Mouse (Mus musculus) lung, postnatal 0 days (tissue): Measurements from ENCODE around the gene Ctsw. TPM values are rescaled to one million over a fixed set of nuclear protein-coding genes. Genes with fewer than 3 reads are reported as not detected.

Experiments
- ATAC-seq: fragments of 200-750 bp; cut with Nextera tagmentation; 2 replicates; pipeline ENCODE4 v1.8.0; 2017; ENCODE audit warnings: moderate library complexity
- DNase-seq: peaks from one replicate; pipeline ENCODE4 v3.0.0-alpha.2; 2016; ENCODE audit warnings: low spot score
- H3K27ac ChIP-seq: fragments of 300-500 bp; sonication (generic); 2 replicates; pipeline ENCODE4 v1.5.1; 2014; ENCODE audit warnings: antibody characterized with exemption, mild to moderate bottlenecking, low read length, mixed read lengths
- H3K27me3 ChIP-seq: fragments of 300-500 bp; sonication (generic); replicated peaks from 2 replicates; pipeline ENCODE4 v1.6.1; 2014; ENCODE audit warnings: low read length, mixed read lengths; ENCODE audit not compliant: insufficient read depth
- H3K36me3 ChIP-seq: fragments of 300-500 bp; sonication (generic); 2 replicates; pipeline ENCODE4 v1.6.1; 2014; ENCODE audit warnings: low read length, mixed read lengths; ENCODE audit not compliant: insufficient read depth
- H3K4me1 ChIP-seq: fragments of 300-500 bp; sonication (generic); 2 replicates; pipeline ENCODE4 v1.6.1; 2014; ENCODE audit warnings: antibody characterized with exemption, low read depth, low read length, mixed read lengths; ENCODE audit not compliant: insufficient read depth
- H3K4me2 ChIP-seq: fragments of 300-500 bp; sonication (generic); replicated peaks from 2 replicates; pipeline ENCODE4 v1.6.1; 2014; ENCODE audit warnings: low read depth, mild to moderate bottlenecking, low read length, moderate library complexity, mixed read lengths
- H3K4me3 ChIP-seq: fragments of 300-500 bp; sonication (generic); 2 replicates; pipeline ENCODE4 v1.5.1; 2014; ENCODE audit warnings: low read depth, low read length
- H3K9ac ChIP-seq: fragments of 300-500 bp; sonication (generic); replicated peaks from 2 replicates; pipeline ENCODE4 v1.6.1; 2014; ENCODE audit warnings: low read depth, mild to moderate bottlenecking
- H3K9me3 ChIP-seq: fragments of 300-500 bp; sonication (generic); 2 replicates; pipeline ENCODE4 v1.6.1; 2016; ENCODE audit warnings: low read length, mixed read lengths
- CTCF ChIP-seq: IDR thresholded peaks from 2 replicates; pipeline ENCODE4 v1.5.1; 2016; ENCODE audit warnings: antibody characterized with exemption, mild to moderate bottlenecking
- EP300 ChIP-seq: IDR thresholded peaks from 2 replicates; pipeline ENCODE4 v1.6.1; 2016; ENCODE audit warnings: antibody characterized with exemption, mild to moderate bottlenecking, control low read depth
- WGBS: fragments of 180-500 bp; shearing (Covaris S2); extraction: QIAGEN DNeasy Blood & Tissue Kit; methylation state at CpG from one replicate; pipeline ENCODE4 v1.1.7; 2014; 5-methylcytosine and 5-hydroxymethylcytosine counted together
- polyA plus RNA-seq: library from polyadenylated mRNA; unstranded; fragments of >200 nt; fragmentation: Nextera tagmentation; extraction: Ambion mirVana; gene quantifications from 2 replicates; pipeline ENCODE4 v1.2.1, GENCODE M21; 2015

Gene Ctsw
- polyA plus RNA-seq, 1 experiment from 2014 or later, result 2.6 TPM

DNA sequence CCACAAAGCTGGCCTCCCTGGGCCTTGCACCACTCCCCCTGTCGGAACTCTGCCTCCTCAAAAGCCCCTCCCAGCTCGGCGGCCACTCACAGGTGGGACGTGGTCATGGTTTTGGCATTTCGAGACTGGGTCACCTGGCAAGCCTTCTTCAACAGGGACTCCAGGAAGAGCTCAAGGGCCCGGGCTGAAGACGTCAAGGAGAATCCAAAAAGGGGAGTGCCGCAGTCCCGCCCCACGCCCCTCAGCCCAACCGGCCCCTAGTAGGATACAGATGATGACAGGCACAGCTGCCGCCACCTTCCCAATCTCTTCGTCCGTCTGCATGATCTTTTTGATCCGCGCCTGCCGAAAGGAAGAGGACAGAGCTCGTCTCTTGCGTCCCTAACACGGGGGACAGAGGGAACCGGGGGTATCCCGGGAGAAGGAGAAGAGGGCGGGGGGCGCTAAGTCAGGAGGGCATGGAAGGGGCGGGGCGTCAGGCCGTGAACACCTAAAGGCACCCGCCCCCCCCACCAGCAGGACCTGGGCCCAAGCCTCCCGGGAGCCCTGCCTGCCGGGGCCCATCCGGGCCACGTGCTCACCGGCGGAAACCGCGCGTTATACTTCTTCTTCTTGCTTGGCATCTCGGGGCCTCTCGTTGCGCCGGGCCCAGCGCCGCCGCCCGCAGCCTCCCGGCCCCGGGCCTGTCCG, 44.1 kb downstream of the Ctsw start:
- no peaks in the 10 kb centered on the region for H3K27me3 ChIP-seq
- peak overlapping the region; percentile 98 for H3K27ac ChIP-seq
- peak; percentile 96 for DNase-seq
- H3K9ac ChIP-seq, result peak overlapping the region; percentile 89
- peak overlapping the region; percentile 92 for H3K4me3 ChIP-seq
- peak overlapping the region; percentile 74 for H3K4me2 ChIP-seq
- TF ChIP-seq EP300, result peak; percentile 33; the same call in 1 of the 2 replicates
- TF ChIP-seq CTCF, result peak; percentile 45
- H3K9me3 ChIP-seq, result no peaks in the 10 kb centered on the region
- 3% methylated on average over 27 of the region's 48 CpGs for WGBS
- peaks cover 25% of the 10 kb centered on the region for H3K4me1 ChIP-seq
- H3K36me3 ChIP-seq, result peaks cover 15% of the 10 kb centered on the region; the same call in 1 of the 2 replicates
- ATAC-seq, result peak; percentile 80

DNA sequence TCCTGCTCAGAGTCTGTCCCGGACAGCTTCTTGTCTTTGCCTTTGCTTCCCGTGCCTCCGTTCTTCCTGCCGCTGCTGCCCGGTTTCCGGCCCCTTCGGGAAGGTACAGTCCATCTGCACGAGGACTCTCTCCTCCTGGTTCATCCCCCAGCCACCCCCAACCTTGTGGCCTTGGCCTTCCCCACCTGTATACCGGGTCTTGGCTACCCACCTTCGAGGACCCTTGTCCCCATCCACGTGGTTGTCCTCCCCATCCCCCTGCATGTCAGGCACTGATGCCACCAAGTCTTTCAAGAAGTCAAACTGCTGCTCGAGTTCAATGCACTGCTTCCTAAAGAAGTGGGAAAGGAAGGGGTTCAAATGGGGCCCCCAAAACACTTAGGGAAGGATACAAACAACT, 44.7 kb downstream of the Ctsw start:
- Histone ChIP-seq H3K27ac (peak overlapping the region; percentile 98), H3K9ac (peak overlapping the region; percentile 89), H3K9me3 (no peaks in the 10 kb centered on the region), H3K4me1 (peaks cover 25% of the 10 kb centered on the region), H3K27me3 (no peaks in the 10 kb centered on the region), H3K36me3 (peaks cover 15% of the 10 kb centered on the region; the same call in 1 of the 2 replicates), H3K4me2 (peak overlapping the region; percentile 74), H3K4me3 (peak overlapping the region; percentile 92)
- TF ChIP-seq CTCF, result no peak
- ATAC-seq (no peak), DNase-seq (no peak)
- 37% methylated on average over 12 of the region's 12 CpGs for WGBS

DNA sequence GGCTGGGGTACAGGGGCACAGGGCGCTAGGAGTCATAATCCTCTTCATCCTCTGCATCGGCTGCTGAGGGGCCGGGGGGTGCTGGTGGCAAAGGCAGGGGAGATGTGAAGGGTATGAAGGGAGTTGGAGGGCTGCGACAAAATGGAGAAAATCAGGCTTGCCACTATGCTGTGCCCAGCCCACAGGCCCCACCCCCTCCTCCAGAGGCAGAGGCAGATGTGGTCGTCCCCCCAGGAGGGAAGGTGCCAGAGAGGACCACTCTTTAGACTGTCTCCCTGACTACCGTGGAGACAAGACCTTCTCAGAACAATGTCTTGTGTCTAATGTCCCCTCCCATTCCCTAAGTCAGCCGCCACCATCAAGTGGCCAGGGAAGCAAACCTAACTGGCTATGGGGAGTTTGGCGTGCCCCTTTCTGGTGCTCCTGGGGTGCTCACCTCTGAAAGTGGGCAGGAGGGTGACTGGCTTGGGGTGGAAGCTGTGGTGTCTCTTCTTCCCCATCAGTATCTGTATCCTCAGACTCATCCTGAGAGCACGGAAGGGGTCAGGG, 45.3 kb downstream of the Ctsw start:
- peak overlapping the region; percentile 98 for H3K27ac ChIP-seq

DNA sequence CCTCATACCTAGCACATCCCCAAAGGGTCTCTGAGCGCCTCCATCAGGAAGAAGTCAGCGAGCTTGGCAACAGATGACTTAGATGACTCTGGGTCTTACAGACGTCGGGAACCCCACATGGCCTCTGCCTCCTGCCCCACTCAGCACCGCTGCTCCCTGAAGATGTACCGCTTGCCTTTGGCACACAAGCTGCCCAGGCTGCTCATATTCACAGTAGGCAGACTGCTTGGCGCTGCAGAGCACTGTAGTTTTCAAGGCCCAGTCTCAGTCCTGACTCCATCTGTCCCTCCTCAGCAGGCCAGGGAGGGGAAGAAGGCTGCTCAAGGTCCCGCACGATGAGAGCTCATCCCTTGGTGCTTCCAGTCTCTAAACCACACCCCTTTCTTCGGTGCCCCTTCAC, 46.0 kb downstream of the Ctsw start:
- no peak for TF ChIP-seq CTCF
- no peak for TF ChIP-seq EP300
- peaks cover 21% of the 10 kb centered on the region; the same call in 1 of the 2 replicates for H3K36me3 ChIP-seq
- WGBS, result 86% methylated on average over 10 of the region's 10 CpGs

More for the DNA sequence above, 45.3 kb downstream of the Ctsw start:
- peaks cover 17% of the 10 kb centered on the region; the same call in 1 of the 2 replicates for H3K36me3 ChIP-seq
- peaks cover 25% of the 10 kb centered on the region for H3K4me1 ChIP-seq
- H3K4me2 ChIP-seq, result peak overlapping the region; percentile 74
- peak overlapping the region; percentile 92; the same call in 1 of the 2 replicates for H3K4me3 ChIP-seq
- no peak for DNase-seq
- H3K9ac ChIP-seq, result peak overlapping the region; percentile 89; the same call in 1 of the 2 replicates
- ATAC-seq, result no peak
- no peak for TF ChIP-seq CTCF
- no peak for TF ChIP-seq EP300
- no peaks in the 10 kb centered on the region for H3K27me3 ChIP-seq
- no peaks in the 10 kb centered on the region for H3K9me3 ChIP-seq
- 76% methylated on average over 9 of the region's 9 CpGs for WGBS

DNA sequence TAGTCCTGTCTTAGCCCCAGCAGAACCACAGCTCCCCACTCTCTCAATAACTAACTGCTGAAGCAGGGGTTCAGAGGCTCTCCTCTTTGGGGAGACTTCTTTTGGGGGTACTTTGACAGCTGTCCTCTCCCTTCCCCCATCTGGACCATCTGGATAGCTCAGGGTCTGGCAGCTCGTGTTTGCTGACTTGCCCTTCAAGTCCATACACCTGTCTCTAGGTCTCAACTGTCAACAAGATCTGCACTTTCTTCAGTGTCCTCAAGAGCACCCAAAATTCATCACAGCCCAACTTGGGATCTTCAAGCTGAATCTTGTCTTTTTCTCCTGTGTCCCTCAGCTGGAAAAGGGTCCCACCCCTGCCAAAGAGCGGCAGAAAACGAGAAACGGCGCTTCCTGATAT, 46.5 kb downstream of the Ctsw start:
- no peaks in the 10 kb centered on the region for H3K9me3 ChIP-seq
- peaks cover 21% of the 10 kb centered on the region; the same call in 1 of the 2 replicates for H3K36me3 ChIP-seq
- H3K27ac ChIP-seq, result no peak overlapping the region
- no peak overlapping the region for H3K4me3 ChIP-seq
- 80% methylated on average over 5 of the region's 5 CpGs for WGBS
- ATAC-seq (no peak), DNase-seq (no peak)
- peaks cover 25% of the 10 kb centered on the region for H3K4me1 ChIP-seq
- TF ChIP-seq CTCF (no peak), EP300 (no peak)
- no peak overlapping the region for H3K4me2 ChIP-seq
- H3K27me3 ChIP-seq, result no peaks in the 10 kb centered on the region
- no peak overlapping the region for H3K9ac ChIP-seq

More for the DNA sequence above, 46.0 kb downstream of the Ctsw start:
- Histone ChIP-seq H3K4me2 (no peak overlapping the region), H3K9me3 (no peaks in the 10 kb centered on the region), H3K9ac (no peak overlapping the region), H3K4me1 (peaks cover 25% of the 10 kb centered on the region), H3K4me3 (no peak overlapping the region), H3K27me3 (no peaks in the 10 kb centered on the region), H3K27ac (no peak overlapping the region)
- no peak for DNase-seq
- ATAC-seq, result no peak

DNA sequence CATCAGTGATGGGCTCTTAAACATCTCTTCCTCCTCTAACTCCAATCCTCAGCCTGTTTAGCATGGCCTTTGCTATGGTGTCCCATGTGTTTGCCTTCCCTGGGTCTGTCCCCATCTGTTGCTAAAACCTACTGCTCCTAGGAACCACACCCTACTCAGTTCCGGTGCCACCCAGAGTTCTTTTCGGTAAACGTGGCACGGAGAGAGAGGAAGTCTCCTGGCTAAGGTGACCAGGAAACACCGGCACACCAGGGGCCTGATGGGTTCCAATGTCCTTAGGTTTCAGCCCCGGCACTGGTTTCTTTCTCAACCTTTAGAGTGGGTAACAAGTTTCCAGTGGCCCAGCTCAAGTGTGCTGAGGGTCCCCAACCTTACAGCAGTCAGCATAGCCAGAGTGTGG, 47.7 kb downstream of the Ctsw start:
- 0 out of 2 replicates have a peak, but pooled peaks cover 17% of the 10 kb centered on the region for H3K36me3 ChIP-seq
- H3K27ac ChIP-seq, result no peak overlapping the region
- H3K4me2 ChIP-seq, result no peak overlapping the region
- WGBS, result 88% methylated on average over 6 of the region's 6 CpGs
- no peaks in the 10 kb centered on the region for H3K27me3 ChIP-seq
- ATAC-seq (no peak), DNase-seq (no peak)
- no peak overlapping the region for H3K4me3 ChIP-seq
- H3K4me1 ChIP-seq, result peaks cover 14% of the 10 kb centered on the region
- H3K9me3 ChIP-seq, result no peaks in the 10 kb centered on the region
- no peak for TF ChIP-seq CTCF
- TF ChIP-seq EP300, result no peak
- no peak overlapping the region for H3K9ac ChIP-seq
